Mouse (Mus musculus) B cell, adult 67 days (primary cell): ENCODE data around the gene Vmn1r217. TPM values are rescaled to one million over a fixed set of nuclear protein-coding genes. Genes with fewer than 3 reads are reported as not detected.

Source experiments
- total RNA-seq, 2 experiments: library from RNA; stranded (reverse); gene quantifications; 4 replicates each; pipeline ENCODE4 v1.2.4; 2023

The Vmn1r217 gene
- total RNA-seq: not detected

GRCm38 (mm10) chr13:23118126-23118525 is at the start of gene Vmn1r217:
TSS of gene Vmn1r217 (minus strand) at chr13:23118226.

GRCm38 (mm10) chr13:23159012-23159411 is 41.0 kb upstream of the Vmn1r217 start, which contains the start of gene Vmn1r219:
TSS of gene Vmn1r219 (plus strand) at chr13:23159312.

GRCm38 (mm10) chr13:23133099-23133498 is 15.1 kb upstream of the Vmn1r217 start, which contains the start of gene Vmn1r218:
TSS of gene Vmn1r218 (plus strand) at chr13:23133155.

GRCm38 (mm10) chr13:23067725-23068124 is 50.3 kb downstream of the Vmn1r217 start, which contains the start of gene Vmn1r215:
TSS of gene Vmn1r215 (plus strand) at chr13:23068025.

Other genes with a start within 250 kb of the Vmn1r217 start
- not detected for gene Vmn1r212, start 234.0 kb downstream of the Vmn1r217 start, total RNA-seq
- gene Vmn1r213, start 110.6 kb downstream of the Vmn1r217 start, total RNA-seq: not detected
- gene Vmn1r214, start 87.8 kb downstream of the Vmn1r217 start, total RNA-seq: not detected
- not detected for gene Vmn1r215, start 50.2 kb downstream of the Vmn1r217 start, total RNA-seq
- gene Vmn1r218, start 14.9 kb upstream of the Vmn1r217 start, total RNA-seq: not detected
- not detected for gene Vmn1r219, start 41.1 kb upstream of the Vmn1r217 start, total RNA-seq
- gene Vmn1r220, start 69.7 kb upstream of the Vmn1r217 start, total RNA-seq: not detected
- not detected for gene Vmn1r221, start 95.9 kb upstream of the Vmn1r217 start, total RNA-seq
- not detected for gene Vmn1r222, start 117.7 kb upstream of the Vmn1r217 start, total RNA-seq
- gene Vmn1r223, start 128.9 kb upstream of the Vmn1r217 start, total RNA-seq: not detected